Mouse (Mus musculus): ENCODE measurements at regions not wholly inside any gene's neighbourhood (a gene's known extent, or its start where the extent isn't known, plus 50 kb on each side); places are given as distances from the start of the nearest gene placed in this dataset.

- TF ChIP-seq CTCF (IDR thresholded peaks at IDR 0.05; ENCODE audit: borderline replicate concordance, extremely low read depth, insufficient read depth, insufficient read length) (no peak), POLR2A (IDR thresholded peaks at IDR 0.05; ENCODE audit: borderline replicate concordance, extremely low read depth, insufficient read depth, insufficient read length, poor library complexity, severe bottlenecking) (no peak)
These were observed 749.0 kb downstream of the Gbe1 start for GRCm38 (mm10) chr16:71062754-71063153.
